Mouse (Mus musculus) adrenal gland, adult (tissue): ENCODE measurements around the gene Abat.
"Not testable (repeated sequence)": the region's sequence is repeated elsewhere in the genome, so short reads cannot be mapped to it uniquely, and the experiment has no call there.

Source experiments
- DNase-seq, 2 experiments: peaks; one replicate each; pipeline ENCODE4 v3.0.0; 2022 to 2023; ENCODE audit warnings: low spot score in 1 of 2; ENCODE audit not compliant: inconsistent age in 2 of 2

Gene Abat

DNA sequence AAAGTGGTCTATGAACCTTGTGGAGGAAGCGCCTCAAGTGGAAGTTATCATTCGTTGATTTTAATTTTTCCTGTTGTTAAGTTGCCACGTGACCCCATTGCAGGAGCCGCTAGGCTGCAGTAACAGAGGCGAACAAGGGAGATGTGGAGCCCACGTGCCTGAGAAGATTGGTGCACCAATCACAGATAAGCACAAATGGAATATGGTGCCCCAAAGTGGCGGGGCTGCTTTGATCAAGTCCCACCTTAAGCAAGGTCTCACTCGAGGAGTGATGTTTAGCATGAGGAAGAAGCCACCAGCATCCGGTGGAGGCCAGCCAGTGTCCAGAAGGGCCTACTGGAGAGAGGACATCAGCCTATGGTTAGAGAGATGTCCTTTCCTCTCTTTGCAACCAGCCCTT, 19.2 kb downstream of the Abat start:
- DNase-seq: no peak

GRCm38 (mm10) chr16:8532894-8533293, 19.7 kb downstream of the Abat start:
- no peak for DNase-seq

DNA sequence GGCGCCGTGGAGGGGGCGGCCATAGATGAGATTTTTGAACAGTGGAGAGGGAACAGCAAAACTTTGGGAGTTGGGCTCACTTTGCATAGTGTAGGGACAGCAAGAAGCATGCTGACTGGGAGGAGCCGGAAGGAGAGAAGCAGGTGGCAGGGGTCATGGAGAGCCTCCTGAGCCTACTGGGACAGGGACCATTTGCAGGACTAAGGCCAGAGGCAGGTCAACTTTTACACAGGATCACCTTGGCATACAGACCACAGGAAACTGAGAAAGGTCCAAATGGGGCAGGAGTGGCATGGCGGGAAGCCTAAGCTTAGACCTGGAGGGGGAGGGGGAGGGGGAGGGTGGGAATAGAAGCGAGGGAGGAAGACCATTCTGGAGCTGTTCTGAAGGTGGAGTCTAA, 20.2 kb downstream of the Abat start:
- no peak for DNase-seq

GRCm38 (mm10) chr16:8534466-8535200, 21.4 kb downstream of the Abat start:
- no peak for DNase-seq

GRCm38 (mm10) chr16:8535411-8535810, 22.2 kb downstream of the Abat start:
- no peak for DNase-seq

GRCm38 (mm10) chr16:8539150-8539865, 26.1 kb downstream of the Abat start:
- peak; percentile 40 to 66 for DNase-seq

GRCm38 (mm10) chr16:8540859-8541314, 27.7 kb downstream of the Abat start:
- DNase-seq: peak; percentile 87 to 93

GRCm38 (mm10) chr16:8547836-8548235, 34.6 kb downstream of the Abat start:
- DNase-seq: no peak

DNA sequence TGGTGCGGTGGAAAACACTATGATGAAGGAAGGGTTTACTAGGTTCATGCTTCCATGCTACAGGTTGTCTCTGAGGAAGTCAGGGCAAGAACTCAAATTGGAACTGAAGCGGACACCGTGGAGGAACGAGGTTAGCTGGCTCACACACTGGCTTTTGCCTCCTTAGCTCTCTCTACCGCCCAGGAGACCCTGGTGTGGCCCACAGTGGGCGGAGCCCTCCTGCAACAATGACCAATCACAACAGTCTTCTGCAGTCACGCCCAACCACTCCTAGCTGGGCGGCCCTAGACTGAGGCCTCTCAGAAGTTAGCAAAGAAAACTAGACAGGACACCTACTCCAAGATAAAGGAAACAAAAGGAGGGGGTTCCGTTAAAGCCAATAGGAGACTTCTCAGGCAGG, 36.3 kb downstream of the Abat start:
- DNase-seq: no peak

- DNase-seq: no peak
These were observed 41.1 kb downstream of the Abat start for GRCm38 (mm10) chr16:8554351-8554750.

DNA sequence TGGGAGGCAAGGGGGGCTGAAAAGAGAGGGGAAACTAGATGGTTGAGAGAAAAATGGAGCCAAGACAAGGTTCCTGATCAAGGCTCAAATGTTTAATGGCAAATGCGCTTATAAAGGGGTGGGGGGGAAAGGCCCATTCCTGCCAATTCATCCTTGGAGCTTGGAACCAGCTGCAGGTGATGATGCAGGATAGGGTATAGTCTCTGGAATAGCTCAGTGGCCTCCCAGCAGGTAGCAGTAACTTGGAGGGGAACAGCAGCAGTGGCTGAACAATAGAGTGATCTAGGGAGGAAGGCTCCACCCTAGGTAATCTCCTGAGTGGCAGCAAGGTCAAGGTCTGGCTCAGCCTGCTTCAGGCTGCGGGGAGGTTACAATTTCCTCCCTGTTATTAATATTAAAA, 41.5 kb downstream of the Abat start:
- DNase-seq: not testable (repeated sequence)

DNA sequence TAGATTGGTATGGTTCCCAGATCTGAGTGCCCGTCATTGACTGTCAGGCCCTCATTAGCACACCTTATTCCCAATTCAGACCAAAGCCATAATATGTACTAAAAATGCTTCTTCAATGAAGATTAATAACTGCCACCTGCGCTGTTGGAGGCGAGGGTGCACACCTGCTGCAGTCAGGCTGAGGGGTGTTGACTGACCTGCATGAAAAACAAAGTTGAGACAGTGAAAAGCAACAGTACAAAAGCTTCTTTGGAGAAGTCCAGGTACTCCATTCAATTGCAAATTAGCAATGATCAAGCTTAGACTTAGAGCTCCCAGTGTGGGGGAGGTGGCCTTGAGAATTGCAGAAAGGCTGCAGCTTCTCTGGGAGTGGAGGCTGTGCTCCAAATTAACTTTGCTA, 42.1 kb downstream of the Abat start:
- DNase-seq: not testable (repeated sequence)

DNA sequence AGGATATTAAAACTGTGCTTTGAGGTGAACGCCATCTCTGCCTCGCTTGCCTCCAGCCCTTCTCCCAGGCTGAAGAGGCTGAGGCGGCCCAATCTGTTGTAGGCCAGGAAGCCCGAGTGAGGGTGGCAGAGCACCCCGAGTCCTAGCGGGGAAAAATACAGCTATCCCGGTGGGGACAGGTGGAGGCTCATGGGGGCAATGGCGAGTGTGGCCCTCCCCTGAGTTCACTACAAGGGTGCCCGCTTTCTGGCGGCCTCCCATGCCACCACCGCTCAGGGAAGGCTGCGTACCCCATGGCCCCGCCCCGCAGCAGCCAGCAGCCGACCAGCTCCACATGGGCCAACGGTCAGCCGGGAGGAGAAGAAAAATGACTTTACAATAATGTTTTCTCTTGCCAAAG, 46.9 kb downstream of the Abat start:
- DNase-seq: no peak

GRCm38 (mm10) chr16:8561101-8561500, 47.9 kb downstream of the Abat start:
- peak in 1 of 2 experiments; percentile 51 for DNase-seq

DNA sequence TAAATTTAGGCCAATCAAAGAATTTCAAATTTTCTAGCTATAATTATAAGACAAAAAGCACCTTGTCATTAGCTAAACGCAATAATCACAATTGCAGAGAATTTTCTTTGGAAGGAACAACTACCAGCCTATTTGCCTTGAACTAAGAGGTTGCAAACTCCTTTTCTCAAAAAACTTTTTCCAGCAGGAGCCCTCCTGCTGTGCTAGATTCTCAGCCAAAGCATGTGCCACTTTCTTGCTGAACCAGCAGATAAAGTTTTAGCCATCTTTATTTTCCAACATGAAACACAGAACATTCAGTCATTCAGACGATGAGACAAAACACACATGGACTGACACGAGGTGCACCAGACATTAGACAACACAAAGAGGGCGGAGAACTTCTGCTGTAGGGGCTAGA, 48.6 kb downstream of the Abat start:
- DNase-seq: not testable (repeated sequence)

DNA sequence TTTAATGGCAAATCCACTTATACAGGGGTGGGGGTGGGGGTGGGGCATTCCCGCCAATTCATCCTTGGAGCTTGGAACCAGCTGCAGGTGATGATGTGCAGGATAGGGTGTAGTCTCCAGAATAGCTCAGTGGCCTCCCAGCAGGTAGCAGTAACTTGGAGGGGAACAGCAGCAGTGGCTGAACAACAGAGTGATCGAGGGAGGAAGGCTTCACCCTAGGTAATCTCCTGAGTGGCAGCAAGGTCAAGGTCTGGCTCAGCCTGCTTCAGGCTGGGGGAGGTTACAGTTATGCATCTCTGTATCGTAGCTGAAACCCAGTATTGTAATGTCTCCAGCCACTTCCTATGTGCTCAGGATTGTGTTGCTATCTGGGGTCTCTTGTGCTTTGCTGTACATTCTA, 49.6 kb downstream of the Abat start:
- not testable (repeated sequence) for DNase-seq

DNA sequence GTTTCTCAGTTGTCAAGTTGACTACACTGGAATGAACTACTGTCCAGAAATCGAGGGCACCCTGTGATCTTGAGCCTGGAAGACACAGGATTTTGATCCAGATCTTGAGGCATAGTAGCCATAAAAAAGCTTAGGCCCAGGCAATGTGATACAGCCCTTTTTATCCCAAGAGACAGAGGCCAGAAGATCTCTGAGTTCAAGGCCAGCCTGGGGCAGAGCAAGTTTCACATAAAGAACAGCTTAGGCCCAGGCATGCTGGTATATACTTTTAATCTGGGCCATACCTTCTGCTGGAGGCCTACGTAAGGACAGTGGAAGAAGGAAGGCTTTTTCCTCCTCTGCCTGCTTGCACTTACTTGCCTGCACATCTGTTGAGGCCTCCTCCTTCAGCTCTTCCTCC, 51.6 kb downstream of the Abat start:
- no peak for DNase-seq

DNA sequence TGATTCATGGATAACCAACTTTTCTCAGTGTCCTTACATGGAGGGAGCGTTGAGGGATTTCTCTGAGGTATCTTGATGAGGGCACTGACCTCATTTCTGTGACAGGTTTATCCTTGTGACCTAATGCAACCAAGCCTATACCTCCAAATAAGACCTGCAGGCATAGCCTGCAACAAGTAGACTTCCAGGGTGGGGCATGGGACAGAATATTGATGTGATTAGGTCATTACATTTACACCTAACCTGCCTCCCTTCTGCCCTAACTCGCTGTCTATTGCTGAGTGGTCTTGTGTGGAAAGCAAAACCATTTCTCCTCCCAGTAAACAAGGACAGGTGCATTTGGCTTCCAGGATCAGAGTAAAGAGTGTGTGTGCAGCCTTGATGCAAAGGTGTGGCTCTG, 52.3 kb downstream of the Abat start:
- DNase-seq: peak in 1 of 2 experiments; percentile 36

GRCm38 (mm10) chr16:8566115-8566711, 53.0 kb downstream of the Abat start:
- peak; percentile 51 to 81 for DNase-seq

DNA sequence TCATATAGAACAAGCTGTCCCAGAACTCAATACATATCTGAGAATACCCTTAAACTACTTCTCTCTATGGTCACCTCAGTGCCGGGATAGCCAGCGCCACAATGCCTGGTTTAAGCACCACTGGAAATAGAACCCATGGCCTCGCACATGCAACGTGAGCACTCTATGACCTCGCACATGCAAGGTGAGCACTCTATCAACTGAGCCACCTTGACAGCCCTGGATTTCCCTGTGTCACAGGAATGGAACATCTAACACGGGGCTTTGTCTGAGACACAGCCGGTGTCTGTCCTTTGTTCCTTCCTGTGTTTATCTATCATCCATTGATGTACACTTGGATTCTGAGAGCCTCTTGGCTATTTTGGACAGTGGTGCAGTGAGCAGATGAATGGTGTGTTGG, 55.7 kb downstream of the Abat start:
- DNase-seq: no peak

GRCm38 (mm10) chr16:8570336-8570735, 57.1 kb downstream of the Abat start:
- no peak for DNase-seq
